Mouse (Mus musculus) thymus, postnatal 4 days (tissue): ENCODE data around the gene Trim10.
A peak's percentile ranks its signal among the peaks of the same experiment; 100 is the strongest.

Experiments
- DNase-seq: peaks from one replicate; pipeline ENCODE4 v3.0.0; 2021

Trim10 gene

DNA sequence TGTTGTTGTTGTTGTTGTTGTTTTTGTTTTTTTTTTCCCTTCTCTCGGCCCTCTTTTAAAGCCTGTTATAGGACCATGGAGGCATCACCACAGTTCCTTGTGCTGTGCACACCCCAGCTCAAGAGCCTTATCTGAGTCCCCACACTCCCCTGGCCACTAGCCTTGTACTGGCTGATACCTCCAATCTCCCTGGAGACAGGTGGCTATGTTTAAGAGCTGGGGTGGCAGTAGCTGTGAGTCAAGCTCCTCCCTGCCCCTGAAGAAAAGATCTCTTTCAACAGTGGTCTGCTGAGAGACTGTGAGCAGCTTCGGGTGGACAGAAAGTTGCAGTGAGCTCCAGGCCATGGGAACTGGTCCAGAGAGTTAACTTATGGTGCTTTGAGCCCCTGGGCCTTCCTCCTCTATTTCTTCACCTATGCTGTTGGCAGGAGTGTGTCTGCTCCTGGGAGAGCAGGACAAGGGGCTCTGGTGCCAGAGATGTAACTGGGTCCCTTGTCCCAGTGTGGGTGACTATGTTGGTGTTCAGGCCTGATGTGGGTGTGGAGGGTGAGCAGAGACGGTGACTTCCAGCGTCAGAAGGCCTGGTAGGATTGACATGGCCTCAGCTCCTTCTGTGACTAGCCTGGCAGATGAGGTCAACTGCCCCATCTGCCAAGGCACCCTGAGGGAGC, at the start of gene Trim10:
Gene Trim10, plus strand, starts transcription at position 291 of the 671 bp plus-strand sequence.
- no peak for DNase-seq

- DNase-seq: peak; percentile 81
These were observed 45.4 kb upstream of the Trim10 start for GRCm38 (mm10) chr17:36824005-36824404.

DNA sequence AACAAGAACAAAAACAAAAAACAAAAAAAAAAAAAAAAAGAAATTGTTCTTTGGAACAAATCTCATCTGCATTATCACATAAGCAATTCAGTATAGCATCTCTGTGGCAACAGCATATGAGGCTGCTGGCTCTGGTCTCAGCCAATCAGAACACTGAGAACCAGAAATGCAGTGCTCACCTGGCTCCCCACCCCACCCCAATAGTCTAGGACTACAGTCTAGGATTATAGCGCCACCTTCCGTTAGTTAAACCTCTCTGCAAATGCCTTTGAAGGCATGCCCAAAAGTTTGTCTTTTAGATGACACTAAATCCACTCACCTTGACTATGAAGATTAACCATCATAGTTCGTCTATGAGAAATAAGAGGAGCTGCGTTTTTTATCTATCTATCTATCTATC, 43.8 kb upstream of the Trim10 start:
- peak; percentile 20 for DNase-seq

GRCm38 (mm10) chr17:36826002-36826401, 43.4 kb upstream of the Trim10 start:
- peak; percentile 88 for DNase-seq

DNA sequence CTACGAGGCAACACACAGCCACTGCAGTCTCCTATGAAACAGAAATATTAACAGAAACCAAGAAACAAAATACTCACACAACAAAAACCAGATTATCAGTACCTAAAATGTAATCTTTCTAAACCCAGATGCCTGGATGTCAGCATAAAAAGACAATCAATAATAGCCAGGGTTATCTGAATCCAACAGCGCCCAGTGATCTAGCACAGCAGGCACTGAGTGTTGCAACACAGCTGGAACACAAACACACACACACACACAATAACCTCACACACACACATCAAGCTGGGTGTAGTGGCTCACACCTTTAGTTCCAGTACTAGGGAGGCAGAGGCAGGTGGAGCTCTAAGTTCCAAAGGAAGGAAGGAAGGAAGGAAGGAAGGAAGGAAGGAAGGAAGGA, 40.9 kb upstream of the Trim10 start:
- no peak for DNase-seq

DNA sequence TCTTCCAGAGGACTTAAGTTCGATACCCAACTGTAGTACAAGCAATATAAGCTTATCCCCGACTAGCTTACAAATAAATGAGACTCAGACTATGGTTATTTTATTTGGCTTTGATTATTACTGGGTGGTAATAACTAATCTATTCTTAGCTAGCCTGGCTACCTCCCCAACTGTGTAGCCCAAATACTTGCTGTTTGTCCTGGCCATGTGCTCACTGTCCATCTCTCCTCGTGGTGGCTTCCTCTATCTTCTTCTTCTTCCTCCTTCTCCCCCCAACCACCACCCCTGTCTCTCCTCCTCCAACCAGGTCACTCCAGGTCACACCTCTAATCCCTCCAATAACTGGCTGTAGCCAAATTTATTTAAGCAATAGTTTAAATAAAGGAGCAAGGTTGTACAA, 38.9 kb upstream of the Trim10 start:
- DNase-seq: no peak

- no peak for DNase-seq
These were observed 36.7 kb upstream of the Trim10 start for GRCm38 (mm10) chr17:36832694-36833093.

- peak; percentile 79 for DNase-seq
These were observed 33.6 kb upstream of the Trim10 start for GRCm38 (mm10) chr17:36835591-36836426.

GRCm38 (mm10) chr17:36836427-36836812, 33.0 kb upstream of the Trim10 start:
- no peak for DNase-seq

DNA sequence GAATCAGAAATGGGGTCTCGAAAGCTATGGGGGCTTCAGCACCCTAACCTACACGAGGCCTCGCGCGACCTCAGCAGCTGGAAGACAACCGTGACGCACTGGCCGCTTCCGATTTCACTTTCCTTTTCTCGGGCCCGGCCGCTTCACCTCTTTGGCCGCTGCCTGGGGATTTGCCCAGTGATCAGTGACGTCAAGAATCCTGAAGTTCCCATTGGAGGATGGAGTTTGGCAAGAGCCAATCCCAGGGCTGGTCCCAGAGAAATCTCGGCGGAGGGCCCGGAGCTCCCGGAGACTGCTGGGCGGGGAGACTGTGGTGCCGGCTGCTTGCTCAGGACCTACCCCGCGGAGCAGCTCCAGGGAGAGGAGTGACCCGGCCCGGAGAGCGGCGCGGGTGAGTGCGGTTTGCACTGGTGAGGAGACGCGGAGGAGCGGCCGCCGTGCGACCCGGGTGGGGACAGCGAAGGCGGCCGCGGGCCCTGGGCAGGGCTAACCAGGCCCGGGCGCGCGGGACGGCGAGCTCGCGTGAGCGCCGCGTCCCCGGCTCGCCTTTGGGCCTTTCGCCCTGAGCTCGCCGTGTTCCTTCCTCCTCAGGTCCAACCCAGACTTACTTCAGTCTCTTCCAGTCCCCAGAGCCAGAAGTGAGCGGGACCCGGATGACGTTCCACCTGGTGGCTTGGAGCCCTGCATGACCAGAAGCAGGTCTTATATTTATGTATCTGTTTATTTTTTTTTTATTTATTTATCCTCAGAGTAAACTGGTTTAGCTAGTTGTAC, 32.3 kb upstream of the Trim10 start, which contains the start of gene Trim26:
Gene Trim26, plus strand, starts transcription at position 261 of the 774 bp plus-strand sequence.
- peak; percentile 90 for DNase-seq

- DNase-seq: no peak
These were observed 30.4 kb upstream of the Trim10 start for GRCm38 (mm10) chr17:36839001-36839400.

DNA sequence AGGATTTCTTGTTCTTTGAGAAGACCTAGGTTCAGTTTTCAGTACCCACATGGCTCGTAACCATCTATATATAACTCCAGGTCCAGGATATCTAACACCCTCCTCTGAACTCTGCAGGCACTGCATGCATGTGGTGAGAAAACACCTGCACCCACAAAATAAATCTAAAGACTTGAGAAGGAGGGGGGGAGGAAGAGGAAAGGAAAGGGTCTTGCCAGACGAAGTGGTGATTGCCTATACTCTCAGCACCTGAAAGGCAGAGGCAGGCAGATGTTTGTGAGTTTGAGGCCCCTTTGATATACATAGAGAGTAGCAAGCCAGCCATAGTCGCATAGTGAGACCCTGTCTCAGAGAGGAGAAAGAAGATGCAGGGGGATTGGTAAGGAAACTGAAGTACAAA, 29.4 kb upstream of the Trim10 start:
- peak; percentile 22 for DNase-seq

DNA sequence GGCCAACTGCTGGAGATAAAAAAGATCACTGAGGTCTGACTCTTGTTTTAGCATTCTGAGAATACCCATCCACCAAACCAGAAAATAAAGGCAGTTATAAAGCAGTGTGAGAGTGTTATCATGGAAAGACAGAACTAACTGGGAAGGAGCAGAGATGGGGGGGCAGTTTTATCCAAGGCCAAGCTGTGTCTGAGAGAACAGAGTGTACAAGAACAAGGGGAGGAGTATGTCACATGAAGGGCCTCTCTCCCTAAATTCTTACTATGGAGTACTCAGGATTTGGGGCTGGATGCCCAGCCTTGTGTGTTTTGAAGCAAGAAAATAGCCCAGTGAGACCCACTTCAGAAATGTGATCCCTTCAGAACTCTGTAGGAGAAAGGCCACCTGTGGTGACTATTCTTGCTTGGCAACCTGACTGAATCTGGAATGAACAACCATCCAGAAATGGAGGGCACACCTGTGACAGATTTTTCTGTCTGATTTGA, 28.4 kb upstream of the Trim10 start:
- no peak for DNase-seq

- DNase-seq: no peak
These were observed 25.7 kb upstream of the Trim10 start for GRCm38 (mm10) chr17:36843696-36844095.

DNA sequence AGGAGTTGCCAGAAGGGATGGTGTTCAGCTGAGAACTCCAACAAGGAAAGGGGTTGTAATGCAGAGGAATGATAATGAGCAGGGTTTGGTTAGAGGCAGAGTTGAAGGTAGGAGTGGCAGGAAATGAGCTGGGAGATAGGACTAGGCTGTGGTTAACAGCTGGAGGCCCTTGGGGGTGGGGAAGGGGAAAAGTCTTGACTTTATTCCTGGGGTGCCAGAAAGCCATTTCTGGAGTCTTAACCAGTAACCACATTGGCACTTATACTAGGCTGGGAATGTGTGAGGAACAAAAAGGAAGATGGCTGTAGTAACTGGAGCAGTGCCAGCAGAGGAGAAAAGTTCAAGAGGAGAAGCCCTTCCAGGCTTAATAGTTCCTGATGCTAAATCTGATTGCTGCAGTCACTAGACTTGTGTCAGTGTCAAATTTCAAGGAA, 25.1 kb upstream of the Trim10 start:
- no peak for DNase-seq

GRCm38 (mm10) chr17:36844725-36845124, 24.6 kb upstream of the Trim10 start:
- DNase-seq: no peak

DNA sequence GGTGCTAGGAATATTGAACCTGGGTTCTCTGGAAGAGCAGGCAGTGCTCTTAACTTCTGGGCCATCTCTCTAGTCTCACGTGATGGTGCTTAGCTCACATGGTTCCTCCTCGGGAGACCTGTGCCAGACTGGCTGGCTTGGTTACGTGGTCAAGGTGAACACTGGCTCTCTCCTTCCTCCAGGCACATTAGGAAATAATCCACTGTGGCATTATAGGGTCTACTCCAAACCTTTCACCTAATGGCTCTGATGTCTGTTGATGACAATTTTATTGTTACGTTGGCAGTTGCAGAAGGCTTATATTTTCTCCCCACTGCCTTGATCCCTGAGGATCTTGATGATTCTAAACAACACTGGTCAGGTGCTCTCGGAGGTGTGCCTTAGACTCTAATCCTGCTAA, 20.5 kb upstream of the Trim10 start:
- DNase-seq: no peak

DNA sequence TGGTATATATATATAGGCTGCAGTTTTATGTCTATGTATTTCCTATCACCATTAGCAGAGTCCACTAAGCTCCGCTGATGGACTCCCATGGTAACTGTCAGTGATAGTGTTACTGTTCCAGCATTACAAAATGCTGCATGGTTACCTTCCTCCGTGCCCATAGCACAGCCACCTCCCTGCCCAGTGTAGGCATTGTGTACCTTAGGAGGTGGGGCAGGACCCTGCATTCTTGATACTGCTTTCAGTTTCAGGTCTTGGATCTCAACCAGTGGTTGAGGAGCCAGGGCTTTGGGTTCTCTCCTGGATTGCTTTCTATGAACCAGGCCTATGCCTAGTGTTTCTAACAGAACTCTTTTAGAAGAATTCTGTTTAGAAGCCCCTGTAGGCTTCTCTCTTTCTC, 19.4 kb upstream of the Trim10 start:
- no peak for DNase-seq

DNA sequence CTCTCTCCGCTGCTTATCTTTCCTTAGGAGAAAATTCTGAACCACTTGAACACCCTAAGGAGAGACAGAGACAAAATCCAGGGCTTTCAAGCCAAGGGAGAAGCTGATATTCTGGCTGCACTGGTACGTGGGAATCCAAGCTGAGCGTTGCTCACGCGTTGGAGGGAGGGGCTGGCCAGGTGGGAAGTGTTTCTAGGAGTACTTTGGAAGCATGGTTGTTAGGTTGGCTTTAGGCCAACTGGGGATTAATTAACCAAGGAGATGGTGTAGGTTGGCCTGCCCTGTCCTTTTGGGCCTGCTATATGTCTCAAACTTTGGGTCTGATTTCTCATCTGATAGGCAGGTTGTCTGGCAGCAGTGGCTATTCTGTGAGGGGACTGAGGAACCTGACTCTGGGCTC, 18.2 kb upstream of the Trim10 start:
- DNase-seq: no peak

DNA sequence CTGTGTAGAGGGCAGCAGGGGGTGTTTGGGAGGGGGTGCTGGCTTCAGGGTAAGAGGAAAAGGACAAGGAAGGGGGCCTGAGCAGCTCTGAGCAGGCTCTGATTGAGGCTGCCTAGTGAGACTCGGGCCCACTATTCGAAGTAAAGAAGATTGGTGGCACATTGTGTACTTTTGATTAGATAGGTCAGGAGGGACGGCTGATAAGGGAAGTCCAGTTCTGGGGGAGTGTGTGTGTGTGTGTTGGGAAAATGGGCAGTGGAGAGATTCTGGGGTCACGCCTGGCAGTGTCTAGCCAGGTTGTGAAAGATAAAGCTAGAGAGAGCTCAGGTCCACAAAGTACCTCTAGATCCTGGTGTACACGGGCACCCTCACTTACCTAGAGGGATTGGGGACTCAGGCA, 17.7 kb upstream of the Trim10 start:
- DNase-seq: no peak

DNA sequence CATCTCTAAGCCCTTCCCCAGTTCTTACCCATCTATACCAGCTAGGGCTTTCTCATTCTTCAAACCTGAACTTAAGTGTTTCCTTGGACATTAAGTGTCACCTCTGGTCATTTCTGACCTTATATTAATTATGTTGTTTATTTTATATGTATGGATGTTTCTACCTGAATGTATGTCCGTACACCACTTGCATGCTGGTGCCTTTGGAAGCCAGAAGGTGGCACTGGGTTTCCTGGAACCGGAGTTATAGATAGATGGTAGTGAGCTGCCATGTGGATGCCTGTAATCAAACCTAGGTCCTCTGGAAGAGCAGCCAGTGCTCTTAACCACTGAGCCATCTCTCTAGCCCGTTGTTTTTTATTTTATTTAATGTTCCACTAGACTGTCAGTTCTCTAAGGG, 13.9 kb upstream of the Trim10 start:
- DNase-seq: no peak

- DNase-seq: no peak
These were observed 13.1 kb upstream of the Trim10 start for GRCm38 (mm10) chr17:36856236-36856635.

DNA sequence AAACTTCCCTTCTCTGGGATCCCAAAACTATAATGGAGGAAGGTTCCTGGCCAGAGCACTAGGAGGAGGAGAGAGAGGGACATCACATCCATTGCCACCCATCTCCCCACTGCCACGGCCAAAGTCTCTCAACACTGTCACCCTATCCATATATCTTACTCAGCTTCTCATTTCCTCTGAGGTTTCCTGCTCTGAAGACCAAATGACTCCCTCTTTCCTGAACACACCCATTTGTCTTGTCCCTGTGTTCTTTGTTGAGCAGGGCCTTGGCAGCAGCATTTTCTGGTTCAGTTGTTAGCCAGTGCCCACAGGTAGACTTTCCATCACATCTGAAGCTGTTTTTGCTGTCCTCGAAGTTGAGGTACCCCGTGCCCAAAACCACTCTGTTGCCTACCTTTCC, 11.2 kb upstream of the Trim10 start:
- no peak for DNase-seq
